Mouse (Mus musculus): ENCODE results near the gene Ankrd42.

Ankrd42 gene

DNA sequence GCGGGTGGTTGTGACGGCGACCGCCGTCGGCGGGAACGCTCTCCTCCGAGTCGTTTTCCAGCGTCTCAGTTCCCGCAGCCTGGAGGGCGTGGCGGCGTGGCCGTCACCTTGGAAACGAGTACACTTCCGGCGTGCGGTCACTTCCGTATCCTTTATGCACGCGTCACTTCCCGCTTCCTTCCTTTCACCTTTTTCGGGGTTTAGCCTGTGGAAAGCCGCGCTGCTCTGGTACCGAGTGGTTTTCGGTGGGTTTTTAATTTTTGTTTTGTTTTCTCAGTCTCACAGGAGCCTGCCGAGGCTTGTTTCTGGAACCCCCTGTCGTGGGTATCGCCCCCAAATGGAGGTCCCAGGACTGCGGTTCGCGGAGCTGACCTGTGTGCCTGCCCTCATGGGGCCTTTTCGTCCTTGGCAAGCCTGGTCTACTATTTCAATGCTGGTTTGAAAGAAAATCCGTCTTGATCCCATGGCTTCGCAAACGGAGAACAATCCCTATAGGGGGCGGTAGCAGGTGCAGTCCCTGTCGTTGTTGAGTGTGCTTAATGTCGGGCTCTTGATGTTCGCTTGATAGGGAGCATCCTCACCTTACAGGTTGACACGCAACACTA is at the start of gene Ankrd42:
Gene Ankrd42 (minus strand): TSS at position 122 of the 605 bp plus-strand sequence.
- peak; percentile 96 for DNase-seq

DNA sequence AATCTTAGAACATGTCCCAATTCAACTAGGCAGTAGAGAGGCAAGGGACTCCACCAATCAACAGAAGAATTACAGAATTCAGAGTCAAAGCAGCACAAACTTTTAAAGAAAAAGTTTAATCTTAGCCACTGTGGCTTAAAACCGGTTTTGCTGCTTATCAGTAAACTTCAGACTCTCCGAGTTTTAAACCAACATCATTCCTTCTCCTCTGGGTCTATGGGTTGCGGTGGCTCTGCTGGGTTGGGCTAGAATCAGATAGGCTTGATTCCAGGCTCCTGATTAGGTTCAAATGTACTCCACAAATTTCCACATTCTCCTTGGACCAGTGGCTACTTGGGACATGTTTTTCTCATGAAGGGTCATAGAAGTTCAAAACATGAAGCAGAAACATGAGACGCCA is 40.4 kb upstream of the Ankrd42 start:
- no peak for DNase-seq

DNA sequence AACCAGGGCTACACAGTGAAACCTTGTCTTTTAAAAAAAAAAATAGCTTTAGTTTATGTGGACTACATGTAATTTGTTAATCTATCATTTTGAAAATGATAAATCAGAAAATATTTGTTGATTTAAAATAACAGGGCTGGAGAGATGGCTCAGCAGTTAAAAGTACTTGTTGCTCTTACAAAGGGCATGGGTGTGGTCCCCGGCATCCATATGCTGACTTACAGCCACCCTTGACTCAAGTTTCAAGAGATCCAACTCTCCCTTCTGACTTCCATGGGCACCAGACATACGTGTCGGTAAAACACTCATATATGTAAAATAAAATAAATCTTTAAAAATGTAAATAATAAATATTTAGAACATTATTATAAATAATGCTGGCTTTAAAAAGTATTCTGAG is 38.2 kb upstream of the Ankrd42 start:
- no peak for DNase-seq

DNA sequence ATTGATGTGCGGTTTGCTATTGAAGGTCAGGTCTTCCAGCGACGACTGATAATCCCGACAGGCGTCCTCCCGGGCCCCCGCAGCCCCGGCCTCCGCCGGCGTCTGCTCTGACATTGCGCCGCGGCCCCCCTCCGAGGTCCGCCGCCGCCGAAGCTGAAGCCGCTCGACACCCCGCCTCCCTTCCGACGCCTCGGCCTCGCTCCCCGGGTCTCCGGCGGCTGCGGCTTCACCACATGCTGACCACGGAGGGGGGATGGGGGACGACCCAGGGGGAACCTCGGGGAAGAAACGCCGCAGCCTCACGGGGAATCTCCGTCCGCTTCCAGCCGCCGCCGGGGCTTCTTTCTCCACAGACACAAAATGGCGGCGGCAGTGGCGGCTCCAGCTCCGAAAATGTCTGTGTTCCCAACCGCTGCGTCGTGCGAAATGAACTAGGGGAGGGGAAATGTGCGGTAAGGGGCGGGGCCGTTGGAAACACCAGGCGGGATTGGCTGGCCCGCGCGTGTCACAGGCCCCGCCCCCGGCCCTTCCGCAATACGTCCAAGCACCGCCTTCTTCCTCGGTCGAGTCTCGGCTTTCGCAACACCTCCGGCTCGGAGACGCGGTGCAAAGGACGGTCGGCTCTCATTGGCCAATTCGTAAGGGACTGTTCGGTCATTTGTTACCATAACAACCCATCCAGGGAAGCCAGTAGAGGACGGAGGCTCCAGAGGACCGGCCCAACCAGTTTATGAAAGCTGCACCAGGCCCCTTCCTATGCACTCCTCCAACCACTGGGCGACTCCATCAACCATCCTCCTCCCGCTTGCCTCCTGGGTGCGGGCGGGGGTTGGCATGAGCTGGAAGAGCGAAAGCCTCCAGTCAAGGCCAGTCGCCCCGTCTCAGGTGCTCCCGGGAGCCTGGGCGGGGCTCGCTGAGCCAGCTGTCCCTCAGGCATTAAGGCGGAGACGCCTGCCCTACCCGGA is 32.8 kb upstream of the Ankrd42 start, which contains the start of gene Pcf11:
Gene Pcf11 (minus strand): TSS at position 428 of the 965 bp plus-strand sequence.
- DNase-seq = peak; percentile 95

DNA sequence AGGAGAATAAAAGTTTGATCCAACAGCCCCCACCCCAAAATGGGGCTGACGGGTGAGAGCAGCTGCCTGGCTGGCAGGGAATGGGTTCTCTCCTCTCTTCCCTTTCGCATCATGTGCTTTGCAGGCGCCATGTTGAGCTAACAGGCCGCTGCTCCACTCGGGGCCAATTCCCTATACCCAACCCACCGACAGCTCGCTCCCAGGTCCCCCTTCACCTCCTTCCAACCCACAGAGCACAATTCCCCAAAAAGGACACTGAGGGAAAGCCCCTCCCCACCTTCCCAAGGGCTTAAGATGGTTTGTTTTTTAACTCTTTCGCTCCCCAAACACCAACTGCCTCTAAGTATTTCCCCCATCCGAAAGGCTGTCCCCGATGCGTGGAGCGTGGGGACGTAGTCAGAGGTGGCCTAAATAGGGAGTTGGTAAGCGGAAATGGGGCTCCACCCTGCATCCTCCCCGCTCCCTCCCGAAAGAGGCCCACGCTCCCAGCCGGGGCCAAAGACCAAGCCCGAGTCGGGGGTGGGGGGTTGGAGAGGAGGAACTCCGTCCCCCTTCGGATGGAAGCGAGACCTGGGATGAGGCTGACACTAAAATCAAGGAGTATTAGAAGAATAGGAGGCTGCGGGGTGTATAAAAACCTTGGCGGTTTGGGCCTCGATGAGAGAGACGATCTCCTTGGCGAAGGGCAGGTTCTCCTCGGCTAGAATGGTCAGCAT is 32.0 kb upstream of the Ankrd42 start:
- peak; percentile 74 for DNase-seq

DNA sequence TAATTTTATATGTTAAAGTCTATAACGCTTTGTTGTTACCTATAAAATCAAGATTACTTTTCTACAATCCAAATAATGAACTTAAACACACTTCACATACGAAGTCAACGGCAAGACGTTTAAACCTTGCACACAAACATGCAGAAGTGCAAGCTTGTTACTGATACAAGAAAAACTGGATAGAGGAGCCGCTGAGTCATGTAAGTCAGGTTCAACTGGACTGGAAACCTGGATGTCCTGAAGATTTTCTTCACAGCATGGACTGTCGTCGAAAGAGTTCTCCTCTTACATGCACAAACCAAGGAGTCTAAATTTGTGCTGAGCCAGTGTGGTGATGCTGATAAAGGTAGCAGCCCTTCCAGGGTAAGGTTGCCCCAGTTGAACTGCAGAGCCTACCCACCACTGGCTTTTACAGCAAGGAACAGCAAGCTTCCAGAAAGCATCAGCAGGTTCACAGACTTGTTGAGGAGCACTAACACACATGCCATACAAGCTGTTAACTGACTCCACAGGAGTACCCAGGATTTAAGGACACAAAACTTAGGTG is 29.4 kb upstream of the Ankrd42 start:
- no peak for DNase-seq

DNA sequence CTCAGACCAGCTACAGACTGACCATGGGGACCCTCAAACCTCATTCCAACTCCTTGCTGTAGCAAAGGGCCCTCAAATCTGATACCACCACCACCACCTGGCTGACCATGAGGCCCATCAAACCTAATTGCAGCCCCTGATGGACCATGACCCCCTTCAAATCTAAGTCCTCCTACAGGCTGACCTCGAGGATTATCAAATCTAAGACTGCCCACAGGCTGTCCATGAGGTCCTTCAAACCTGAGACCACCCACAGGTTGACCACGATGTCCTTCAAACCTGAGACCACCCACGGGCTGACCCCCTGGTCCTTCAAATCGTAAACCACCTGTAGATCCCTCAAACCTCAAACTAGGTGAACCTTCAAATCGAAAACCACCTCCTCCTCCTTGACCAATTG is 21.1 kb upstream of the Ankrd42 start:
- no peak for DNase-seq

DNA sequence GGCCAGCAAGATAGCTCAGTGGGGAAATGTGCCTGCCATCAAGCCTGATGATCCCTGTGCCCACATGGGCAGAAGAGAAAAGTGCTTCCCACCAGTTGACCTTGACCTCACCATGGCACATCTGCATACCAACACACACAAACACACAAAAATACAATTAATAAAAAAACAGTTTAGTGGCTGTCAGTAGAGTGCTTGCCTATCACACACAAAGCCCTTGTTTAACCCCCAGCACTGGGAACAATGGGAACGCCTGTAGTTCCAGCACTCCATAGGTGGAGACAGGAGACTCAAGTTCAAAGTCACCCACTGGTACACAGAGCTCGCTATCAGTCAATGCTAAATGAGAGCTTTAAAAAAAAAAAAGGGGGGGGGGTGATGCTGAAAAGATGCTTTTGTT is 19.4 kb upstream of the Ankrd42 start:
- DNase-seq = no peak

DNA sequence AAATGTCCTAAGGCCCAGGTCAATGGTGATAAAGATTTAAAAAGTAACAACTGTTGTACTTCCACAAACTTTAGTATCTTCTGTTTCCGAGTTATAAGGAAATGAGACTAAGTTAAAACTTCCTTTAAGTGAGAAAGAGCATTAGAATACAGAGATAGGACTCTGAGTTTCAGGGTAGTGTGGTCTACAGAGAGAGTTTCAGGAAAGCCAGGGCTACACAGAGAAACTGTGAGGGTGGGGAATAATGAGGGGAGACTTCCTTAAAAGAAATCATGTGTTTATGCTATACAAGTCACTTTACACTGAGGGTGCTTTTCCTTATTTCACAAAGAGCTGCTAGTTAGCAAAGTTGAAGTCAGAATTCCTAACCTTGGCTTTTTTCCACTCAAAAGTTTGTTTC is 16.4 kb upstream of the Ankrd42 start:
- no peak for DNase-seq

DNA sequence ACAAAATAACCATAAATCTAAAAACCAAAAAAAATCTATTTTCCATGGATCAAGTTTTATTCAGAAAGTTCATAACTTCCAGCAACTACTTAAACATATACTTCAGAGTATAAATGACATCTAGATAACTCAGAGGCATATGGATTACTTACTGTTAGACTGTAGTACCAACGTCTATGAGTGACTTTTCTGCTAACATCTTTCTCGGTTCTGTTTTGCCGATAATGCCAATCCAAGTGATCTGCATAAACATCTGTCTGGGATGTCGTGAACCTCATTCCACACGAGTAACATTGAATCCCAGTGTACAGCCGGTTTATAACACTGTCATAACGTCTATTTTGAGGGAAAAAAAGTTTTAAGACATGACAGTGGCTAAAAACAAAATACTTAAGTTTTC is 10.8 kb upstream of the Ankrd42 start:
- no peak for DNase-seq

DNA sequence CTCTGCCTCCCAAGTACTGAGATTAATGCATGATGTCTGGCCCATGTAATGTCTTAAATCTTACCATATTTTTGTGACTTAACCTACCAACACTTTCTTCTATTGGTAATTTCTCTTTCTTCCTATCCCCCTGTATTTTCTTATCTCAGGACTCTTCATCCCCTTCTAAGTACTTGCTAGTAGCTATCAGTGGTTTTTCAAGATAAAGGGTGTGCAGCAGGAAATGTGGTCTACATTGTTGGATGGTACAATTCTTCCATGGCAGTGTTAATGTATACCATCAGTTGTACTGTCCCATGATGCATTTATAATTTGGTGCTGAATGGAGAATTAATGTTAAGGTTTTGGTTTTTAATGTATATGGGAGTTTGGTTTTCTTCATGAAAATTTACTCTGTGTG is 5.4 kb upstream of the Ankrd42 start:
- no peak for DNase-seq

DNA sequence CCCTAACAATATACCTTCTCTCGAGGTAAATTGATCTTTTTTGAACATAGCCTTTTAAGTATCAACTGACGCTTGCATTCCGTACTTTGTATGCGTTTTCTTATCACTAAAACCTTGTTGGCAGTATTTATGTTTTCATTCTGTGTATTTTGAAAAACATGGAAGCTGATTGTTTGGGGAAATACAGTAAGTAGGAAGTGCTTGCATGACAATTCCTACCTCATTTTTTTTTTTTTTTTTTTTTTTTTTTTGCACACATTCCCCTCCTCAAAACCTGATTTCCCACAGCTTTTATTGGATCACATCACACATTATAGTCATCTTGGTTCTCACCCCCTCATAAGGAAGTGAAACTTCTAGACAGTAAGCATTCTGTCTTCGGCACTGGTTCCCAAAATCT is 1.1 kb upstream of the Ankrd42 start:
- DNase-seq = no peak

DNA sequence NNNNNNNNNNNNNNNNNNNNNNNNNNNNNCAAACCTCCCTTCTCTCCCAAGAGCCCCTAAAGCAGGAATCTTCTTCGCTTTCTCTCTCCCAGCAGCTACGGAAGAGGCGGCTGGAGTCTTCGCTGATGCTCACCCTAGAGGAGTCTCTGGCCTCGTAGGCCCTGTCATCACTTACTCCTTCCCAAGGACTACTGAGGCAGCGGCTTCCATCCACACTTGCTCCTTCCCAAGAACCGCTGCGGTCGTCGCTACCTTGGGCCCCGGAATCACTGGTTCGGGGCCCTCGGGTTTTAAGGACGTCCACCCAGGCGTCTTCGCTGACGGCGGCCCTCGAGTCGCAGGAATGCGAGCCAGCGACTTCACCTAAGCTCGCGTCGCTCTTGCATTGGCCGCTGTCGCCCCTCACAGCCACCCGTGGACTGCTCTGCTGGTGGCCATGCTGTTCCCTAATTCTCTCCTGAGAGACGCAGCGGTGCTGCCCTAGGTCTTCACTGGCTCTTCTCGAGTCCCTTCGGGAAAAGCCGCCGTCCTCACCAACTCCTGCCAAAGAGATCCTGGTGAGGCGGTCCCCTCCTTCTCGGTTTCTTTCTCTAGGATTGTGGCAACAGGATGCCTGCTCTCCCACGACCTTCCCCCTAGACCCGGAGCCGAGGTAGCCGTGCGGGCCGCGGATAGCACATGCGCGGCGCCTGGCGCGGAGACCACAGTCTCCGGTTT is 489 bp downstream of the Ankrd42 start:
- no peak for DNase-seq

DNA sequence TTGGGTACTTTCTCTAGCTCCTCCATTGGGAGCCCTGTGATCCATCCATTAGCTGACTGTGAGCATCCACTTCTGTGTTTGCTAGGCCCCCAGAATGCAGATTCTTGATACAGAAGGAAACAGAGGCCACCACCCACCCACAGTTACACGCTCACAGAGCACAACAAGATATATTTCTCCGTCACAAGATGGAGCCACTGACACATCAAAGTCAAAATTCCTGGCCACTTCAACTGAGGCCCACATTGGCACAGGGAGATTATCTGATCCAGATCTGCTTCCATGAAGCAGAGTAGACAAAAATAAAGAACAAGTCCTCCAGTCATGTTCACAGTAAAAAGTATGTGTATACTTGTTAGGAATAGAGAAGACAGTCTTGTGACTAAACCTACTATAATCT is 6.8 kb downstream of the Ankrd42 start:
- DNase-seq = peak; percentile 18

DNA sequence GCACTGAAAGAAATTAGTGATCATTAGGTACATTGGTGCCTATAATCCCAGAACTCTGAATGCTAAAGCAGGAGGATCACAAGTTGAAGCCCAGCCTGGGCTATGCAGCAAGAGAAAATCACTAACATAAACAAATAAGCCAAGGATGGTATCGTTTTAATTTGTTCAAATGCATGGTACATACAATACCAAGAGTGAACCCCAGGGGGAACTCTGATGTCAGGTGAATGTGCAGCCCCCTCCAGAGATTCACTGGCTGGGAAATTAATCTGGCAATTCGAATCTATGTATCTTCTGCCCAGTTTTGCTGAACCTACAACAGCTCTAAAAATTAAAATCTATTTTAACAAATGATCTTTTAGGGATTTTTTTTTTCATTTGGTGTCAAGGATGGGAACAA is 12.5 kb downstream of the Ankrd42 start:
- no peak for DNase-seq

DNA sequence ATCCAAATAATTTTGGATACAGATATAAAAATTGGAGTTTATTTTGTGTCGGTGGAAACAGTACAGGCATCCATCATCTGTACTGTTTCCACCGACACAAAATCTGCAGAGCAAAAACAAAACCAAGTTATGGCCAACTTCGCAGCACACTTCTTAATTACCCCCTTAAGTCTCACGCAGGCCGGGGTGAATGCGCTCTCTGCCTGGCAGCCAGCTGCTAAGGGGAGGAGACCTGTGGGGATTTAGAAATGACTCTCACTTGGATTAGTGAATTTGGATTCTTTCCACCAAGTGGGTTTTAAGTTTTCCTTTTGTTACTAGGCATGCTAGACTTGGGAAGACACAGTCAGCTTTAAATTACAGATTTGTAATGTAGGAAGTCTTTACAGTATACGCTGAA is 26.1 kb downstream of the Ankrd42 start:
- DNase-seq = no peak

DNA sequence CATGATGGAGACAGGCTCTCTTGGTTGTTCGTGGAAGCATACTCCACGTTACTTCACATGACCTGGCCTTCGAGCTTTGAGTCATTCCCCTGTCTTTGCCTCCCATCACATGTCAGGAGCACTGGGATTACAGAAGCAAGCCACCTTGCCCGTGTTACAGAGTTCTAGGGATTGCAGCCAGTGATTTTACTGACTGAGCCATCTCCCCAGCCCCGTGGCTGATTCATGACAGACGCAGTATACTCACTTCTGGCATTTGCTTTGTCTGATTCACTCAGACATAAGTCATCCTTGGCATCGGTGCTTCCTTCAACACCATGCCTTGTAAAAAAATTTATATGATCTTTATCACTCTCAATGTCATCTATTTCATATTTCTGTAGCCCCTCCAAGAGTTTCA is 32.0 kb downstream of the Ankrd42 start:
- DNase-seq = no peak

DNA sequence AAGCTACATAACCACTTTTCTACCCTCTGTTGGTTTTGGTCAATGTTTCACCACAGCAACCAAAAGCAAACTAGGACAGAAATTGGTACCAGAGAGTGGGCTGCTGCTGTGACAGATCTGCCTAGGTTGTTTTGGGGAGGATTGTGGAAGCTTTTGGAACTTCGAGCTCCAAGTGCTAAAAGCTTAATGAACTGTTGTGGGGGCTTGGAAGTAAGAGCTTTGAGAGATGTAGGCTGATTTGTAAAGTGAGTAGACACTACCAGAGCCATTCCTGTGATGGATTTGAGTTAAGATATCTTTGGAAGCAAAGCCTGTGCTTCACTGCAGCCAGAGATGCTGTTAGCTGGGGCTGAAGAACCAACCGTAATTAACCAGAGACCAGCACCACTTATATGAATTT is 46.1 kb downstream of the Ankrd42 start:
- DNase-seq = no peak

DNA sequence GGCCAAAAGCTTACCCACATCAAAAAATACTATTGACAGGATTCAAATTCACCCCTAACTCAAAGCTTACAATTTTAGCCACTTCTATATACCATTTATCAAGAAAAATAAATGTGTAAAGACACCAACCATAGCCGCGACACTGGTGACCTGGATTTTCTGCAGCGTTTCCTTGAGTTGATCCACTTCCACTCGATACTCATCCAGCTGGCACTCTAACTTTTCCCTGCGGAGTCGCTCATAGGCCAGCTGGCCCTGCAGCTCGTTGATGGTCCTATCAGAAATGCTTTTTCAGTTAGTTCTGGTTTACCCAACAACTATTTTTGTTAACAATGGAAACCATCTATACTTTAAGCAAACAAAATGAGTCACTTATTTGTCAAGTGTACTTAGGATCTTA is 47.0 kb downstream of the Ankrd42 start:
- DNase-seq = no peak

DNA sequence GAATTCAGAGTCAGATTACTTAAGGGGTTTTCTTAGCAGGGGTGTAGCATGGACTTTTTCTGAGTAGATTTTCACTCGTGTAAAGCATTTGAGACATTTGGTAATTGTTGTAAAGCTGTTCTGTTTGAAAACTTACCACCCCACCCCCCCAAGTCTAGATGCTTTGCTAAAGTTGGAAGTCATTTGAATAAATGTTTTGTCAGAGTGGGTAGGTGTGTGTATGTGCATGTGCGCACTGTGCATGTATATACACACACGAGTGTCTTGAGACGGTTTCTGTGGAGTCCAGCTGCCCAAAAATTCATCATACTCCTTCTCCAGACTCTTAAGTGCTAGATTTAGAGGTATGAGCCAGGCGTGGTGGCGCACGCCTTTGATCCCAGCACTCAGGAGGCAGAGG is 53.4 kb downstream of the Ankrd42 start:
- DNase-seq = no peak

DNA sequence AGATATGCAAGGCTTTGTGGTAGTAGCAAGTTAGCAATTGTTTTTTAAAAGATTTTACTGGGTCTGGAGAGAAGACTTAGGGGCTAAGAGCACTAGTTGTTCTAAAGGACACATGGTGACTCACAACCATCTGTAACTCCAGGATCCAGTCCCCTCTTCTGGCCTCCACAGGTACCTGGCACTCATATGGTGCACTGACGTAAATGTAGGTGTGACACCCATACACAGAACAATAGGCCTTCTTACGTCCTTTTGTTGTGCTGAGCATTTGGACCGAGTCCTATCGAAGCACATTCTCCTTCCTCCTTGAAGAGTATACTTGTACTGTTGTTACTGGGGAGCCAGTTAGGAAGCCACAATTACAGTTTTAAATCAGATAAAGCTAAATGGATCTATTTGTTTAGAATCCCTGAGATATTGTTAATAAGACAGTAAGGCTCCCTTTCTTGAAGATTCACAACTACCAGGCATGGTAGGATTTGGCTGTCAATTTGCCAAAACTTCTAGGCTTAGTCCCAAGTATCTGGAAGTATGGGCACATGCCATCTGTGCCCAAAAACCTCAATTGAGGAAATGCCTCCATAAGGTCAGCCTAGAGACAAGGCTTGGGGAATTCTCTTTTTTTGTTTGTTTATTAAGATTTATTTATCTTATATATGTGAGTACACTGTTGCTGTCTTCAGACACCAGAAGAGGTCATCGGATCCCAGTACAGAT is 56.3 kb downstream of the Ankrd42 start:
- DNase-seq = no peak

DNA sequence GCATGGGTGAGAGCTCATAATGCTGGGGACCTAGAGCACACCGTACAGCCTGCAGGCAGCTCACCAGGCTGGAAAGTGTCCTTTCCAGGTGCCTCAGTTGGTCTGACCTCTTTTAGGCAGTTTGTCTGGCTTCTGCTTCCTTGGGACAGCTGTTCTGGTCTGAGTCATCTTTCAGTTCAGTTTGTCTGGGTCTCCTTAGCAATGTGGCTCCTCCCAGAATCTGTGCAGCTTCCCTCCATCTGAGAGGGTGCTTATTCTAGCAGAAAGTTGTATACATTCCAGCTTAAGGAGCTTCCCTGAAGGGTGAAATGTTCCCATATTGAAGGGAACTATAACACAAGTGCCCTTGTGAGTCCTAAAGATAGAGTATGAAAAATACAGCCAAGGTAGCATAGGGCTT is 70.2 kb downstream of the Ankrd42 start:
- no peak for DNase-seq

Measured in kidney, adult 18-20 months (tissue).